Mouse (Mus musculus) spleen, adult 12 weeks (tissue): ENCODE data around the gene Inpp5b.

Source experiments
- DNase-seq: peaks from one replicate; pipeline ENCODE4 v3.0.0; 2022; ENCODE audit warnings: low spot score

Gene Inpp5b

DNA sequence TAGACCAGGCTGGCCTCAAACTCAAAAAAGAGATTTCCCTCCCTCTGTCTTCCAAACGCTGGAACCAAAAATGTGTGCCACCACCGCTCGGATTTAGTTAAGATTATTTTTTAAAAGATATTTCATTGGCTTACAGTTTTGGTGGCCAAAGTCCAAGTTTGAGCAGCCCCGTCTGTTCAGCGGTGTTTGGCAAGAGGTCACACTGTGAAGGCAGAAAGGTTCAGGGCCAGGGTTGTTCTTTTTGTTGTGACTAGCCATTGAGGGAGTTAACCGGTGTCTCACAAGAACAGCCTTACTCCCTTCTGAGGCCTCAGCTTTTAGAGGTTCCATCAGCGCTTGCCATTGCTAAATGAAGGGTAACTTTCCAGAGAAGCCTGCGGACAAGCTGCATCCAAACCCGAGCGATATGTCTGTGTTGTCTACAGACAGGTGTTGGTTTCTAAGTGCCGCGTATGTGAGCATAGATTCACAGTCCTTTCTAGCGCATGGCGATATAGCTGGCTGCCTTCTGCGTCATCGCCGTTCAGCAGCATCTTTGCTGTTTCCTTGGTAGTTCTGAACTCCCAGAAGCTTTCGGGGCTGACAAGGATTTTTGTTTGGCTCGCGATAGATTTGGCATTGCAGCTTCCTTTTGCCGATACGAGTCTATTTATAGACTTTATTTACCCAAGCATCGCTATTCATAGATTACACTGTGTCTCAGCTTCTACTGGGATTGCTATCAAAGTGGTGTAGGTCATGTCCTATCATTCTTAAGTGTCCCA, 24.3 kb downstream of the Inpp5b start:
- DNase-seq = no peak

DNA sequence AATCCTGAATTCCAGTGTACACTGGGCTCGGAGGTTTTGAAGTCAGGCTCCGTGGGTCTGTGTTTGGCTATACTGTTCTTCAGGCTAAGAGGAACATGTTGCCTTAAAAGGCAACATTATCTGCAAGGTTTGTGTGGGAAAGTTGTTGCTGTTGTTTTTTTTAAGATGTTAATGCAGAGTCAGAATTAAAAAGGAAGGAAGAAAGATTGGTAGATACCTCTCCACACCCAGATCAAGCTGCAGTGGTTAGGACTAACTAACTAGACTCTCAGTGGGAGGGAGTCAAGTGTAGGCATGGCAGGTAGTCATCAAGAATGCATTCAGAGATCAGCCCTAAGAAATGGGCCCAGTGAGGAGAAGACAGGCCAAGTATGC, 24.9 kb downstream of the Inpp5b start:
- no peak for DNase-seq

- DNase-seq = no peak
These were observed 27.4 kb downstream of the Inpp5b start for GRCm38 (mm10) chr4:124768963-124769591.

DNA sequence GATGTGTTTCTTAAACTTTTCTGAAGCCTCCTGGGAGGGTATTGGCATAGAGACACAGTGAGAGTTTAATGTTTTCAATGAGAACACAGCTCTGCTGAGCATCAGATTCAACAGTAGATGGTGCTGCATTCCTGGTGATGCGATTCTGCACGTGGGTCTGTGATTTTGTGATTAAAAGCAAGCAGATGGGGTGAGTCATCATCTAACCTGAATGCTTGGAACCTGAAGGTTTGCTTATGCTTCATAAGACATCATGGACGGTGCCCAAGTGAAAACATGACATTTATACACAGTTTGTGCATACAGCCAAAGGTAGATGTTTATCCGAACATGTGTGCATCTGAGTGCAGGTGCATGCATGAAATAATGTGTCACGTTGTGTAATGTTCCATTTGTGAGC, 29.0 kb downstream of the Inpp5b start:
- no peak for DNase-seq

- DNase-seq = no peak
These were observed 30.5 kb downstream of the Inpp5b start for GRCm38 (mm10) chr4:124772125-124772524.

- DNase-seq = no peak
These were observed 31.8 kb downstream of the Inpp5b start for GRCm38 (mm10) chr4:124773449-124773848.

DNA sequence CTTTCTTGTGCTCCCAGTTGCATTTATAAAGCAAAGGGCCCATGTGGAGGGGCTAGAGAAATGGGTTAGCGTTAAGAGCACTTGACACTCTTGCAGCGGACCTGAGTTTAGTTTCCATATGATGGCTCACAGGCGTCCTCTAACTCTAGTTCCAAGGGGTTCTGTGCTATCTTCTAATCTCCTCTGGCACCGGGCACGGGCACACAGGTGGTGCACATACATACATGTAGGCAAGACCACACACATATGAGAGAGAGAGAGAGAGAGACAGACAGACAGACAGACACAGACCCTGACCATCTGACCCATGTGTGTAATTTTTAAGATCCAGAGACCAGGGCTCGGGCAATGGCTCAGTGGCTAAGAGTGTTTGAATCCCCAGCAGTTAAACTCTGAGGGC, 32.3 kb downstream of the Inpp5b start:
- no peak for DNase-seq

DNA sequence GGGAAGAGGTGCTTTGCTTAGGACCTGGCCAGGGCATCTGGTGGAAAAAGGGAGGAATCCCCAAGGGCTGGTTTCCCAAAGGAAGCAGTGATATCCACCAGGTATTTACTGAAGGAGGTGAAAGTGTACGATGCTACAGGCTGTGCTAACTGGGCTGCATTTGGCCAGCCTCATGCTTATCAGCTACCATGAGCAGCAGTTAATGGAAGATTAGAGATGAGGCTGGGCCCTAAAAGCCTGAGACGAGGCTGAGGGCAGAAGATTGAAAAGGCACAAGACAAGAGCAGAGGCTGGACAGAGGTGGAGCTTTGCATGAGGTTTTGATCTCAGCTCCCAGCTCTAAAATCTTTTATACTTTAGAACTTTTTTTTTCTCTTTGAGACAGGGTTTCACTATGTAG, 32.8 kb downstream of the Inpp5b start:
- no peak for DNase-seq

GRCm38 (mm10) chr4:124781361-124781760, 39.7 kb downstream of the Inpp5b start:
- no peak for DNase-seq

- DNase-seq = no peak
These were observed 40.7 kb downstream of the Inpp5b start for GRCm38 (mm10) chr4:124782395-124782794.

- DNase-seq = no peak
These were observed 42.3 kb downstream of the Inpp5b start for GRCm38 (mm10) chr4:124783937-124784336.

- no peak for DNase-seq
These were observed 48.4 kb downstream of the Inpp5b start for GRCm38 (mm10) chr4:124790013-124790412.

DNA sequence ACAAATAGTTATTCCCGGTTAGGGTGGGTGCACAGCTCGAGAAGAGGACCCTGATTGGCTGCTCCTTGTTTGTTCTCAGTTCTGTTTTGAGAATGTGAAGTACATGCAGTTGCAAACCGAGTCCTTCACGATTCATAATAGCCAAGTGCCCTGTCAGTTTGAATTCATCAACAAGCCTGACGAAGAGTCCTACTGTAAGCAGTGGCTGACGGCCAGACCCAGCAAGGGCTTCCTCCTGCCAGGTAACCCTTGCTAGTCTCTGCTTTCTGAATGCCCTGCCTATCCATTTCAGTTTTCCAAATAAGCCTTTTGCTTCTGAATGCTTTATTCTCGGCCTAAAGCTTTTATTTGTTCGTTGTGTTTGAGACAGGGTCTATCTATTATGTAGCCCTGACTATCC, 50.5 kb downstream of the Inpp5b start:
- DNase-seq = no peak

- DNase-seq = no peak
These were observed 54.5 kb downstream of the Inpp5b start for GRCm38 (mm10) chr4:124796141-124796540.

DNA sequence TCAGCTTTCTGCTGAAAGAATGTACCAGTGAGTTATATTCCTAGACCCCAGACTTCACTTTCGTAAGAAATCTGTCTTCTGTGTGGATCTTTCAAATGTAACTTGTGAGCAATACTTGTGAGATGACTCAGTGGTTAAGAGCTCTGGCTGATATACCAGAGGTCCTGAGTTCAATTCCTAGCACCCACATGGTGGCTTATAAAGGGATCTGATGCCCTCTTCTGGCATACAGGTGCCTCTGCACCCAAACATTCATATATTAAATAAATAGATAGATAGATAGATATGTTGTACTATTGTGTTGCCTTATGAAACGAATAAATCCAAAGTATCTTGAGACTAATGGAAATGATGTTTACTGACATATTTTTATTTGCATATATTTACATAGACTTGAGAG, 55.3 kb downstream of the Inpp5b start:
- DNase-seq = no peak

DNA sequence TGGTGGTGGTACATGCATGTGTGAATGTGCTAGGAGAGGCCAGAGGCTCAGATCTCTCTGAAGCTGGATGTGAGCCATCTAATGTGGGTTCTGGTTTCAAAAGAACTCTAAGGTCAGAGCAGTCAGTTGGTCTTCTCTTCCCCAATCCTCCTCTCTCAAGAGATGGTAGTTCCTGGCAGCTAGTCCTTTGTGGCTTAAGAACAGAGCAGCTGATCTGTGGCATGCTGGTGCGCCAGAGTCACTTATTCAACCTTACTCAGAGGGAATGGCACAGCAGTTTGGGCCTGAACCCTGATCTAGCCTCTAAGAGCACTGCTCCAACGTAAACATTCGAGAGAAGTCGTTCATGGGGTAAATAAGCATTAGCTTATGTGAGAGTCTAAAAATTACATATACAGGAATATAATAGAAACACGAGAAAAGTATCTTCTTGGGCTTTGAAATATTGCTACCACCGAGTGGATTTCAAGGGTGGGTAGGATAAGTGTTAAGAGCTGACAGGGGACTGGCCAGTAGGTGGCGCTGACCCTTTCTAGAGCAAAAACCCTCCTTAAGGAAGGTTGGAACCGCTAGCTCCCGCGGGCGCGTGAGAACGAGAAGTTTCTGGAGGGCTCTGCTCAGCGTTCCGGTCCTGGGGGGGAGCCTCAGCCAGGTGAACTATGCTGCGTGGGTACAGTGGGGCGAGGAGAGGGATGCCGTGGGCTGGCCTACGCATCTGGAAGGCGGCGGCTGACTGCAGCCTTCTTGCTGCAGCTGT, 60.1 kb downstream of the Inpp5b start, which contains the start of gene Mtf1:
TSS of gene Mtf1 (plus strand) at position 553 of the 757 bp plus-strand sequence.
- peak; percentile 77 for DNase-seq

DNA sequence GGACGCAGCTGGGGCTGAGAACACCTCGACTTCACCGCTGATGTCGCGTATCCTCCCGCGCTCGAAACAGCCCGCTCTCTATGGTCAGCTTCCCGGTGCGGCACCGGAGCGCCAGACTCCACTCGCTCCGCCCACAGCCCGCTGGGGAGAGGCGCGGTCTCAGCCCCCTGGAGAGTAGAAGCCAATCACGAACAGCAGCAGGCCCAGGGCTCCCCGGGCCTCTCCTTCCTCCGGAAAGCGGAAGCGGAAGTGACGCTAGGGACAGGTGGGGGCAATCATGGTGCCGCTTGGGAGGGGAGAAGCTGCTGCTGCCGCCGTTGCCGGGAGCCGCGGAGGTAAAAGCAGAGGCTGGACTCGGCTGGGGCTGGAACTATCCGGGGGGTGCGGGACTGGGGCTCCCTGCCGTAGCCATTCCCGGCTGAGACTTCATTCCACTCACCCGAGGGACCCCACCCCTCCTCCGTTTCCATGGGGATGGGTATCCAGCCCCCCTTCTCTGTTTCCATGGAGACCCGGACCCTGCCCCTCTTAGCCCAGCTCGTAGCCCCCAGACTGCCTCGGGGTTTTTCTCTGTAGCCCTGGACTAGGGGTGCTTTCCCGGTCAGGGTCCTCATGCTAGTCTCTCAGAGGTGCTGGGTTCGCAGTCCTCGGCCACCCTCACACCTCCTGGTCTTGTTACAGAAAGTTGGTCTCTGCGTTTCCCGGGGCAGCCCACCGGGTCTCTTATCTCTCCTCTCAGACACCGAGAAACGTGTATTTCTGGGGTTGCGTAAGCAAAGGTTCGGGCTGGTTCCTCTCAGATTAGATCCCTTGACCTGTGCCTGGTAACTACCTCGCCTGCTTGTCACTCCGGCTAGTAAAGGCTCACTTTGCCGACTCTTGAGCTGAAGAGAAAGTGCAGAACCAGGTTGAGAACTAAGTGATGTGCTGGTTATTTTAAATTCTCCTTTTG, 60.9 kb downstream of the Inpp5b start:
- DNase-seq = peak; percentile 93

DNA sequence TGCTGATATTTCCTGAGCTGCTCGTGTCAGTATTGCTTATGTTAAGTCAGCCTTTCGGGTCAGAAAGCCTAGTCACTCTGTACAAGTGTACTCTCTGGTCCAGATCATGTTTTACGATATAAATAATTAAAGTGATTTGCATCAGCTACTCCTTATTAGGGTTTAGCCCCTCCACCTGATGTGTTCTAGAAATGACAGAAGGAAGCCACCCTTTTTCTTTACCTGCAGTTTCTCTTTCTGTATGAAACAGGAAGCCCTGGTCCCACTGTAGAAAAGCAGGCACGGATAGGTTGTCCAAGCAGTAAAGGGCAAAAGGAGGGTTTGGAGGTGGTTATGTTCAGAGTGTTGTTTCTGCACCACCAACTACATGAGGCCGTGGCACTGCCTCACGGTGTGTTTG, 61.8 kb downstream of the Inpp5b start:
- DNase-seq = no peak

DNA sequence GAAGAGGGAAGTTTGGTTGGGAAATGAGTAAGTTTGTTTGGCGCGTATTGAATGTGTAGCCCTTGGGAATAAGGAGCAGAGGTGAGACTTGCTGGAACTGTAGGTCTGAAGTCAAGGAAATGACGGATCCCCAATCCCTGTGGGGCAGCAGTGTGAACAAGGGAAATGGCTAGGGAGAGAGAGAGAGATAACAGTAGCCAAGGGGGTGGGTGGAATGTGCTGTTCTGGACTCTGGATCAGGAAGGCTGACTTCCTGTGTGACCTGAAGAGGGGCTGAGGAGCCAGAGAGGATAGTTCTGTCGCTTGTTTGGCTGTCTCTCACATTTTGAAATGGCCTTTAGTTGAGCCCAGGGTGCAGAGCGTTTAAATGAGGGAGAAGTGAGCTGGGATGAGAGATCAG, 66.9 kb downstream of the Inpp5b start:
- DNase-seq = no peak

DNA sequence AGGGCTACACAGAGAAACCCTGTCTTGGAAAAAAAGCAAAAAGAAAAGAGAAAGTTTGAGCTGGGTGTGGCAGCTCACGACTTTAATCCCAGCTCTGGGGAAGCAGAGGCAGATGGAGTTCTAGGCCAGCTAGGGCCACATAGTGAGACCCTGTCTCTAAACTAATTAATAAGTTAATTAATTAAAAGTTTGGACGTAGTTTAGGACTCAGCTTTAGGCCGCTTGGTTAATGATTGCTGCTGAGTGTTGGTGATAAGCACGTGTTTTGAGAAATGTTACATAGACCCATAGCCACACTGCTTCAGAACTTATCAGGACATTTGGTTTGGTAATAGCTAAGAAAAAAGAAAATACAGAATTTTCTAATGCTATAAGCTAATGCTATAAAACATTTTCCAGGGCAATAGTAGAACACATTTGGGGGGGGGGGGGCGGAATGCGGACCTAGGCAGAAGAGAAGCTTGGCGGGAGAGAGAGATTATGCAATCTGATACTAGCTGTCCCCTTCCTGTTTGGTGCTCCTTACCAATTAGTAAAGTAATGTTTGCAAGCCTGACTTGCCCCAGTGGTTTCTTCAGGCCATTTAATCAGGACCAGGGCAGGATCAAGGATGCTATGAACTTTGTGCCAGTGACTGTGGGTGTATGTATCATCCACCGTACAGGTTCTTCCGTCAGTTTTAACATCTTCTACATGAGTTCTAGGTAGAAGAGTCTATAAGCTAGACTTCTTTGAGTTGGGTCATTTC, 67.7 kb downstream of the Inpp5b start:
- DNase-seq = no peak

DNA sequence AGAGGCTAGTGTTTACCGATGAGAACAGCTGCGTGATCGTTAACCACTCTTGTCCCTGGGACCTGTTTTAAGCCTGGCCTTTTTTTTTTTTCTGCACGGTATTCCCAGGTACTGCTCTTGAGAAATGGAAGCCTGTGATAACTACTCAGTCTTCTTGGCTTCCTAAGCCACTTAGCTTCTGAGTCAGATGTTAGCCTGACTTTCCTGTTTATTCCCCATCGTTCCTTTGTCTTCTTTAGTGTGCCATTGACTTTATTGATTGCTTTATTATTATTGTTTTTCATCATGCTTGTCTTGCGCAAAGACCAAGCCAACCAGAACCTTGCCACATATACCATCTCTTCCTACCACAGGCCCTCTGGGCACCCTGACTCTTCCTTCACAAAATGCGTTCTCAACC, 68.4 kb downstream of the Inpp5b start:
- DNase-seq = no peak
